Mouse (Mus musculus) kidney, adult 2 months (tissue): ENCODE data around the gene Msto1.
"Not testable (repeated sequence)": the region's sequence is repeated elsewhere in the genome, so short reads cannot be mapped to it uniquely, and the experiment has no call there.

ENCODE experiments used
- CTCF ChIP-seq: fragments of 200-500 bp; conservative IDR thresholded peaks from 2 replicates; pipeline ENCODE4 v1.5.1; 2011; ENCODE audit warnings: low read depth, mild to moderate bottlenecking, control low read depth, low read length, moderate library complexity, mixed read lengths; ENCODE audit not compliant: insufficient read depth, insufficient read length
- POLR2A ChIP-seq: fragments of 200-500 bp; IDR thresholded peaks from one replicate; pipeline ENCODE4 v1.6.1; 2011; ENCODE audit warnings: low read depth, low read length, control low read depth

DNA sequence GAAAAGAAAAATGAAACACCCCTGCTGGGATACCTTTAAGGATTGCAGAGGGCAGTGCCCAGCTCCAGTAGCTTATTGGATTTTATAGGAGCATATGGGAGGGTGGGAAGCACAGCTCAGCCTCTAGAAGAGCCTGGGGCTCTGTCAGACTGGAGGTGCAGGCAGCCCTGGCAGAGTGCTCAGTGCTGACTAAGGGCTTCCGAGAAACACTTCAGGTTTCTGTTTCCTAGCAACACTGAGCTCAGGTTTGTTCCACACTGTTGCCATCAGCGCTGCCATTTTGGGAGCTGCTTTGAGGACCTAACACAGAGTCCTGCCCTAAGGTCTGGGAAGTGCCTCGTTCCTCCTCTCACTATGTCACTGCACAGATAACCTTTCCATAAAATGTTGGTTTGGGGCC, 47.1 kb downstream of the Msto1 start:
- not testable (repeated sequence) for TF ChIP-seq CTCF, POLR2A
